Mouse (Mus musculus) heart, embryonic 14.5 days (tissue): ENCODE results near the gene Jade1. TPM values are rescaled to one million over a fixed set of nuclear protein-coding genes. Genes with fewer than 3 reads are reported as not detected.
A peak's percentile ranks its signal among the peaks of the same experiment; 100 is the strongest.

Source experiments
- ATAC-seq: fragments of 200-750 bp; cut with Nextera tagmentation; 2 replicates; pipeline ENCODE4 v1.8.0; 2017; ENCODE audit warnings: low read depth, moderate TSS enrichment; ENCODE audit not compliant: insufficient number of reproducible peaks, insufficient read depth, low FRiP score
- H3K27ac ChIP-seq, 2 experiments: fragments of 200-500 bp in 1 of 2; fragments of 300-500 bp in 1 of 2; sonication (generic) in 1 of 2; replicated peaks in 1 of 2; 2 replicates each; pipeline ENCODE4 v1.5.1; 2012 to 2014; ENCODE audit warnings: low read depth in 2 of 2, low read length in 2 of 2, control low read depth in 1 of 2, mild to moderate bottlenecking in 1 of 2, mixed read lengths in 1 of 2; ENCODE audit not compliant: control insufficient read depth in 1 of 2, insufficient read depth in 1 of 2
- H3K27me3 ChIP-seq: fragments of 300-500 bp; sonication (generic); 2 replicates; pipeline ENCODE4 v1.6.1; 2014; ENCODE audit warnings: mild to moderate bottlenecking, low read length, control low read depth; ENCODE audit not compliant: control insufficient read depth, insufficient read depth
- H3K36me3 ChIP-seq: fragments of 300-500 bp; sonication (generic); 2 replicates; pipeline ENCODE4 v1.6.1; 2014; ENCODE audit warnings: mild to moderate bottlenecking, control low read depth, low read length, mixed read lengths; ENCODE audit not compliant: control insufficient read depth, insufficient read depth
- H3K4me1 ChIP-seq, 2 experiments: fragments of 200-500 bp in 1 of 2; fragments of 300-500 bp in 1 of 2; sonication (generic) in 1 of 2; 2 replicates each; pipeline ENCODE4 v1.6.1; 2012 to 2014; ENCODE audit warnings: low read length in 2 of 2, control low read depth in 1 of 2, mixed read lengths in 1 of 2; ENCODE audit not compliant: control insufficient read depth in 2 of 2, insufficient read depth in 2 of 2
- H3K4me2 ChIP-seq: fragments of 300-500 bp; sonication (generic); 2 replicates; pipeline ENCODE4 v1.6.1; 2014; ENCODE audit warnings: mild to moderate bottlenecking, low read length
- H3K4me3 ChIP-seq, 2 experiments: fragments of 200-500 bp in 1 of 2; fragments of 300-500 bp in 1 of 2; sonication (generic) in 1 of 2; 2 replicates each; pipeline ENCODE4 v1.5.1; 2012 to 2014; ENCODE audit warnings: low read length in 2 of 2, mild to moderate bottlenecking in 2 of 2, control low read depth in 1 of 2, low read depth in 1 of 2, moderate library complexity in 1 of 2; ENCODE audit not compliant: control insufficient read depth in 1 of 2, insufficient read depth in 1 of 2
- H3K9ac ChIP-seq: fragments of 300-500 bp; sonication (generic); 2 replicates; pipeline ENCODE4 v1.6.1; 2014; ENCODE audit warnings: mild to moderate bottlenecking, low read length
- H3K9me3 ChIP-seq: fragments of 300-500 bp; sonication (generic); 2 replicates; pipeline ENCODE4 v1.6.1; 2016; ENCODE audit warnings: low read length, control low read depth; ENCODE audit not compliant: control insufficient read depth
- WGBS: fragments of 180-500 bp; shearing (Covaris S2); extraction: QIAGEN DNeasy Blood & Tissue Kit; methylation state at CpG from one replicate; pipeline ENCODE4 v1.1.7; 2014; 5-methylcytosine and 5-hydroxymethylcytosine counted together
- polyA plus RNA-seq: library from polyadenylated mRNA; unstranded; fragments of >200 nt; fragmentation: Nextera tagmentation; extraction: Ambion mirVana; gene quantifications from 2 replicates; pipeline ENCODE4 v1.2.1, GENCODE M21; 2014

The Jade1 gene
- polyA plus RNA-seq, 1 experiment from 2014 or later, result 16.9 TPM

- Histone ChIP-seq H3K9me3 (no peaks in the 10 kb centered on the region), H3K36me3 (peaks cover 17% of the 10 kb centered on the region), H3K4me2 (no peak overlapping the region), H3K4me1 (peaks cover 32 to 64% of the 10 kb centered on the region in 2 experiments), H3K27me3 (no peaks in the 10 kb centered on the region), H3K9ac (no peak overlapping the region), H3K27ac (no peak overlapping the region), H3K4me3 (no peak overlapping the region)
- WGBS, result 92% methylated on average over 6 of the region's 6 CpGs
- no peak for ATAC-seq
Observed at GRCm38 (mm10) chr3:41586330-41586729, 30.8 kb downstream of the Jade1 start.

GRCm38 (mm10) chr3:41586917-41587316 is 31.4 kb downstream of the Jade1 start:
- peaks cover 15% of the 10 kb centered on the region for H3K36me3 ChIP-seq
- H3K27ac ChIP-seq, result peak overlapping the region in 1 of 2 experiments; percentile 38; a peak in 1 of 4 replicates
- WGBS, result 68% methylated on average over 7 of the region's 7 CpGs
- H3K9ac ChIP-seq, result no peak overlapping the region
- no peaks in the 10 kb centered on the region for H3K27me3 ChIP-seq
- H3K4me3 ChIP-seq, result no peak overlapping the region
- H3K9me3 ChIP-seq, result no peaks in the 10 kb centered on the region
- no peak for ATAC-seq
- no peak overlapping the region for H3K4me2 ChIP-seq
- peaks cover 34 to 64% of the 10 kb centered on the region in 2 experiments for H3K4me1 ChIP-seq

- H3K27me3 ChIP-seq, result no peaks in the 10 kb centered on the region
- H3K4me3 ChIP-seq, result no peak overlapping the region
- peak overlapping the region; percentile 12 to 38; a peak in 2 of 4 replicates for H3K27ac ChIP-seq
- no peak for ATAC-seq
- H3K9me3 ChIP-seq, result no peaks in the 10 kb centered on the region
- peak overlapping the region; percentile 3; the same call in 1 of the 2 replicates for H3K9ac ChIP-seq
- H3K4me1 ChIP-seq, result peaks cover 34 to 63% of the 10 kb centered on the region in 2 experiments
- peaks cover 20% of the 10 kb centered on the region for H3K36me3 ChIP-seq
- WGBS, result 30% methylated on average over 6 of the region's 6 CpGs
- no peak overlapping the region for H3K4me2 ChIP-seq
Observed at GRCm38 (mm10) chr3:41587588-41587987, 32.1 kb downstream of the Jade1 start.

GRCm38 (mm10) chr3:41588495-41588894 is 33.0 kb downstream of the Jade1 start:
- H3K4me1 ChIP-seq, result peaks cover 27 to 55% of the 10 kb centered on the region in 2 experiments

GRCm38 (mm10) chr3:41589246-41589914 is 33.8 kb downstream of the Jade1 start:
- Histone ChIP-seq H3K4me3 (no peak overlapping the region), H3K9ac (no peak overlapping the region), H3K36me3 (peaks cover 32% of the 10 kb centered on the region), H3K9me3 (no peaks in the 10 kb centered on the region), H3K27me3 (no peaks in the 10 kb centered on the region), H3K4me2 (no peak overlapping the region), H3K4me1 (peaks cover 24 to 51% of the 10 kb centered on the region in 2 experiments), H3K27ac (no peak overlapping the region)
- whole genome bisulfite sequencing, result 77% methylated on average over 19 of the region's 19 CpGs
- no peak for ATAC-seq

More at GRCm38 (mm10) chr3:41588495-41588894, 33.0 kb downstream of the Jade1 start:
- Histone ChIP-seq H3K4me3 (no peak overlapping the region), H3K27ac (no peak overlapping the region), H3K9ac (no peak overlapping the region), H3K36me3 (peaks cover 23% of the 10 kb centered on the region), H3K9me3 (no peaks in the 10 kb centered on the region), H3K27me3 (no peaks in the 10 kb centered on the region), H3K4me2 (no peak overlapping the region)
- 86% methylated on average over 8 of the region's 8 CpGs for WGBS
- ATAC-seq, result no peak

GRCm38 (mm10) chr3:41589988-41590387 is 34.5 kb downstream of the Jade1 start:
- Histone ChIP-seq H3K9me3 (no peaks in the 10 kb centered on the region), H3K4me1 (peaks cover 24 to 51% of the 10 kb centered on the region in 2 experiments), H3K27me3 (no peaks in the 10 kb centered on the region), H3K4me2 (no peak overlapping the region), H3K9ac (no peak overlapping the region), H3K27ac (no peak overlapping the region), H3K36me3 (peaks cover 38% of the 10 kb centered on the region), H3K4me3 (no peak overlapping the region)
- 55% methylated on average over 4 of the region's 4 CpGs for WGBS
- ATAC-seq, result no peak

GRCm38 (mm10) chr3:41590695-41591559 is 35.4 kb downstream of the Jade1 start:
- Histone ChIP-seq H3K4me2 (no peak overlapping the region), H3K9ac (no peak overlapping the region), H3K36me3 (peaks cover 47% of the 10 kb centered on the region), H3K4me3 (no peak overlapping the region), H3K27ac (peak overlapping the region; percentile 53 to 59; a peak in 3 of 4 replicates), H3K9me3 (no peaks in the 10 kb centered on the region), H3K4me1 (peaks cover 21 to 51% of the 10 kb centered on the region in 2 experiments), H3K27me3 (no peaks in the 10 kb centered on the region)
- 61% methylated on average over 20 of the region's 20 CpGs for WGBS
- no peak for ATAC-seq
